Mouse (Mus musculus) 3134 (cell line): ENCODE data around the gene Pnmal2.

Experiments used
- DNase-seq: peaks from one replicate; pipeline ENCODE4 v3.0.0-alpha.2; 2011; ENCODE audit warnings: low spot score; ENCODE audit not compliant: insufficient read length; ENCODE audit errors: extremely low read depth

Gene Pnmal2

DNA sequence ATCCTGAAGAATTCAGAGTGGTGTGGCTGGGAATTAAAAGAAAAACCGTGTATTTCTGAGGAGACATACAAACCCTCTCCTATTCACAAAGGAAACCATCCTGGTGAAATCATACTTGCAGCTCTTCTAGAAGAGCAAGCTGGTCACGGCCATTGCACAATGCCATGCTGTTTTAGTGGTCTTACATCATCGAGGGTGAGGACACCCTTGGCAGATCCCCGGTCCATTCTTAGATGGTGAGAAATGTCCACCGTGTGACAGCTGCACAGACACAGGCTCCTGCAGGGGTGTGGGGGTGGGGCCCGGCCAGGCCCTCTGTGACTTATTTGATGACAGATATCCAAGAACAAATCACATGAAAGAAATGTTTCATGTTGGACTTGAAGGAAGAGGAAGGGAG, 29.5 kb downstream of the Pnmal2 start:
- peak; percentile 71 for DNase-seq

DNA sequence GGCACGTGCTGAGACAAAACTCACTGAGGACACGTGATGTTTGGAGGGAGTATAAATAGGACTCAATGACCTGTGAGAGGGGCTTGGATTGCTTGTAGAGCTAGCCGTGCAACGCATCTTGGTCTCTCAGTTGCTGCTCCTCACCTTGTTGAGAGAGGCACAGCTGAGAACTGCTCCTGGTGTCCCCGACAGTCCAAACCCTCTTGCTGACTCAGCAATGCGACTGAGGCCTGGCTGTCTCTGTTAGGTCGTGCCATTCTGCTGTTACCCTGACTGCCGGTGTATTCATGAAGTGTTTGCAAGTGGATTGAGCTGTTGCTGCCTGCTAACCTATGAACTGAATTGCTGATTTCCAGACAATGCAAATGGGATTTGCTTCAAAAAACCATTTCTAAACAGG, 31.8 kb downstream of the Pnmal2 start:
- DNase-seq, result no peak

DNA sequence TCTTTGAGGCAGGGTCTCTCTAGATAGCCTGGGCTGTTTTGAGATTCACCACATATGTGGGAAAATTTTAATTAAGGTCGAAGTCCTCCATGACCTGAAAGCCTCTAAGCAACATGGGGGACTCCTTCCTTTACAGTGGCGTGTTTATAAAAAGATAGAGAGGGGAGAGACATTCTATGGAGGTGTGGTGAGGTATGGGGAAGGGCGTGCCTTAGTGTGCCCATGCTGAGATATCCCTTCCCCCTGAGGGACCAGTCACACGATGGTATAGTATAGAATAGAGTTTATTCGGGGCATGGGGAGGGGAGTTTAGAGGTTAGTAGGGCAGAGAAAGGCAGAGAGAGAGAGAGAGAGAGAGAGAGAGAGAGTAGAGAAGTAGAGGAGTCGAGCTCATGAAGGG, 33.7 kb downstream of the Pnmal2 start:
- no peak for DNase-seq

DNA sequence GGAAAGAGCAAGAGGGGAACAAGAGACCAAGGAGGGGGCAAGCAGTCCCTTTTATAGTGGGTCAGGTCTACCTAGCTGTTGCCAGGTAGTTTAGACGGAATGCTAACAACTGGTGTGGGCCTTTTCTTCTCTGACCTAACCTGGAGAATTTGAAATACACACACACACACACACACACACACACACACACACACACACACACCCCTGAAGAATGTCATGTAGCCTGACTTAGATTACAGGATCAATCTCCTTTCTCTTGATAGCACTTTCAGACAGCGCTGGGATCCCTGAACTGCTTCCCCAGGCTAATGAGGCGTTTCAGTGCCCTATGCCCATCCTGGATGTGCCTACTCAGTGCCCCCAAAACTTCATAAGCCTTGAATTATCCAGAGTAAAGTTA, 34.1 kb downstream of the Pnmal2 start:
- DNase-seq, result no peak

DNA sequence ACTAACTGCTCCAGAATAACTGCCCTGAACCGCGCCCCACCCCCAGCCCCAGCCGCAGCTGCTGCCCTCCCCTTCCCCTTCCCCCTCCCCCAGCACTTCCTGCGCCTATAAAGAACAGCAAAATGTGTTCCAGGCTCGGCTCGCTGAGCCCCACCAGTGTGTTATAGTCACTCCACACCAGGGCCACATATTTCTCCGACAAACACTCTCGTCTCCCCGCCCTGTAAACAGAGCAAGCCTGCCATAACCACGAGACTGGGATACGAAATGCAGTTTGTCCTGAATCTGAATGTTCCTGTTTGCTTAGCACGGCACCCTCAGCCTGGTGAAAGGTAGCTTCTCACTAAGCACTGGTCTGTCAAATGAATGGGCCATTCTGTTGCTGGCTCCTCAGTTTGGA, 35.9 kb downstream of the Pnmal2 start:
- DNase-seq, result peak; percentile 41

DNA sequence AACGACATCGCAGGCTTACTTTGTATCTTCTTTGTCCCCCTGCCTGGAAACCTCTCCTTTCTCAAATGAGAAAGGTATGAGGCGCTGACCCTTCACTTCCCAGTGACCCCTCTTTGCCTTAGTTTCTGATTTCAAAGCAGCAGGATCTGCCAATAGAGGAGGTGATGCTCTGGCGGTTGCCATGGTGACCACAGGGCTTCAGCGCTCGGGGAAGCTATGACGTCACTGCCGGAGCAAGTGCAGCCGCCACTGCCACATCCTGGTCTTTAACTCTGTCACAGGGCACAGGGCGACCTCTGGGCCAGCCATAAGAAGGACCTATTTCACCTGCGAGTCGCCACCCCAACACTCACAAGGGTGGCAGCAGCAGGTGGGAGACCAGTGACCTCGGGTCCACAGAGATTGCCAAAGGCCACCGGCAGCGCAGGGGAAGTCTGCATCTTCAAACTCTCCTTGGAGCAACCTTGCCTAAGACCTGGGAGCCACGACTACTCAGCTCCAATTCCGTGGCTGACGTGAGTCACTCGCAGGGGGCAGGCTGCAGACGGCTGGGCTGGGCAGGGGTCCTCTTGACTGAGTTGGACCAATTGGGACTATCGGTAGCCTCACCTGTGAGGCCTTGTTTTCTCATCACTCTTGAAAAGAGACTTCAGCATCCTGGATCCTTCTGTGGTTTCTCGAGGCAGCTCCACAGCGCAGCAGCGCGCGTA, 38.5 kb downstream of the Pnmal2 start, which contains the start of gene Gm42372:
Gene Gm42372 (plus strand): TSS at position 228 of the 710 bp plus-strand sequence.
- DNase-seq, result no peak

DNA sequence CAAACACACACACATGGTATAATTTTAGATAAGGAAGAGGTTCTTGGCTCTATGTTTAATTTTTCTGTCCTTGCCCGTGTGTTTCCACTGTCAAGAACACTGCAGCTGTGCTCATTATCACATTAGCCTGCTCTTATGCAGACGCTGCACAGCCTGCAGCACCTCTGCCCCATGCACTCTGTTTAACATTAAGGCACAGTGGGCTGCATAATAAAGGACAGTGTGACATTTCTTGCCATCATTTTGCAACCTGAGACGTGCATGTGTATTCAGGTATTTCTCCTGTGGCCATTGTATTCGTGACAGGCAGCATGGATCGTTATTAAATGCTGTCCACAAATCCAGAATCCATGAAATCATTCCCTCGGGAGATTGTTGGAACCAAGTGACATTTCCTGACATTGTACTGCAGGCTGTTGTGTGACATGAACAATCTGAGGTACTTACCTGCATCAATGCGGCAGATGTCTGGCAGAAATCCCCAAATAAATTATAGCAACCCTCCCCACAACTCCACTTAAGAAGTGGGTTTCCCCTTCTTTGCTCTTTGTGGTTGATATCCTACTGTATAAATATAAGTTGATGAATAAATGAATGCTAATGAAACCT, 43.2 kb downstream of the Pnmal2 start:
- no peak for DNase-seq

DNA sequence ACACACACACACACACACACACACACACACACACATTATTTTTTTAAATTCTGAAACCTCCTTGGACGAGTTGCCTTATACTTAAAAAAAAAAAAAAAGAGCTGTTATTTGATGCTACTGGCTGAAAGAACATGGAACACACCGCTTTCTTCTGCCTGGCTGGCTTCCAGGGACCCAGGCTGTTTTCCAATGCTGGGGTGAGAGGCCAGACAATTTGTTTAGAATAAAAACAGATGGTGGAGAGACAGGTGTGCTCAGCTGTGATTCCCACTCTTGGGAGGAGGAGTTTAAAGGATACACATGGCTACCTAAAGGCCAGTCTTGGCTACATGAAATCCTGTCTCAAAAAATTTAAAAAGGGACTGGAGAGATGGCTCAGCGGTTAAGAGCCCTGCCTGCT, 43.9 kb downstream of the Pnmal2 start:
- no peak for DNase-seq

DNA sequence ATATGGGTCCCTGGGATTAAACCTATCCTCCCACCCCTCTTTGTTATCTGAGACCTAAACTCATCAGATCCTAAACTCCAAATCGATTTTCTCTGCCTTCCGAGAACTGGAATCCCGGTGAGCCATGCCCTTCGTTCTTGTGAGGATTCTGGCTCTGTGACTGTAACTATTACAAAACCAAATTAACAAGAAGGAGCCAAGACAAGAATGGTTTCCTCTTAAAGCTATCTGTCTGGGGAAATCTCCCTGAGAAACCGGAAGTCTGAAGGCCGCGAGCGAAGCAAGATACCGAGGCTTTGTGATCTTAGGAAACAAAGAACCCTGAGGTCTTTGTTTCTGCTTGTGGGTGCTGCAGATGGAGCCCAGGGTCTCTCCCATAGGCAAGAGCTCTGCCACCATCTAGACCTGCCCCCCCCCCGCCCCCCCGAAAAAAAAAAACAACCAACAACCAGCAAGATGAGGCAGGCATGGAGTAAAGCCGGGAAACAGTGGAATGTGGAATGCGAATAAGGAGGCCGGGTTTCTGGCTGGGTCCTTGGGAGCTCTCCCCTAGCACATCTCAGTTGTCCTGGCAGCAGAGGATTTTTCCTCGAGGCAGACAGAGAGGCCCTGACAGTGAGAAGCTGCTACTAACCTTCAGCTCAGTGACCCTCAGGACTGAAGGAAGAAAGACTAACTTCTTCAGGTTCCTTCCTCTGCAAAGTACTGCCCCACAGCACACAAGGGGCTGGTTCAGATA, 45.7 kb downstream of the Pnmal2 start:
- DNase-seq, result no peak

DNA sequence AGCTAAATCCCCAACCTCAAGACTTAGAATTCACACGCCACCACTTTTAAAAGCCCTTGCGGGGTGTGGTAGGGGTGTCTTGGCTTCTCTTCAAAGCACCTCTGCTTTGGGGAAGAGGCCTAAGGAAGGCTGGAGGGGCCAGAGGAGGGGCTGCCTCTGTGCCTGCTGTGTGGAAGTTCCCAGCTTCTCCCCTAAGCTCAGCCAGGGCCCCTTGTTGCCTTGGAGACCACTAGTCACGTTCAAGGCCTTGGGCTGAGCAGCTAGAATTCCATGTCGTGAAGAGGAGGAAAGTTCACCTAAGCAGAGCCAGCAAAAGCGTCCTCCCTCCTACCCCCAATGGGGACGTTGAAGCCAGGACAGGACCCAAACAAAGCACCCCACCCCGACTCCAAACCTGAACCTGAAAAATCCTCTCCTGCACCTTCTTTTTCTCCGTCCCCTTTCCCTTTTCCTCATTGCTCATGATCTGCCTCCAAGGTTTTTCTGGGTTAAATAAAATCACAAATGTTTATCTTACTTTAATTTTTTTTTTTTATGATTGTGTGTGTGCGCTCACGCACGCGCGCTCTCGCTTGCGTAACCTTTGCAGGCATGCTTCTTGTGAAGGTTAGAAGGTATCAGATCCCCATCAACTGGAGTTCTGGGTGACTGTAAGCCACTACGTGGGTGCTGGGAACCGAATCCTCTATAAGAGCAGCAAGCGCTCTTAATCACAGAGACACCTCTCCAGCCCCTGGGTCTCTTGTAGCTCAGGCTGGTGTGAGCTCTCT, 47.4 kb downstream of the Pnmal2 start:
- DNase-seq, result no peak

DNA sequence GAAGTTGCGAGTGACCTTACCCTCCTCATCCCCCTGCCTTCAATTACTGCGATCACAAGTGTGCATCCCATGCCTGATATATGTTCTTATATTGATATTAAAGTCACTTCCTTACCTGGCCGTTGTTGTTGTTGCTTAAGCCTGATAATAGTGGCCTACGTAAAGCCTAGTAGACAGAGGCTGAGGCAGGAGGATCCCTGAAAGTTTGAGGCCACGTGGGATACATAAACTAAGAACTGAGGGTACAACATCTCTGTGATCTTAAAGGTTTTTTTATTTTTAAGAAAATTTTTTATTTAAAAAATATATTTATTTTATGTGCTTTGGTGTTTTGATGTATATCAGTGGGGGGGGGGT, 47.9 kb downstream of the Pnmal2 start, which contains the start of gene Ccdc8:
Gene Ccdc8 (plus strand): TSS at position 258 of the 357 bp plus-strand sequence.
- no peak for DNase-seq

DNA sequence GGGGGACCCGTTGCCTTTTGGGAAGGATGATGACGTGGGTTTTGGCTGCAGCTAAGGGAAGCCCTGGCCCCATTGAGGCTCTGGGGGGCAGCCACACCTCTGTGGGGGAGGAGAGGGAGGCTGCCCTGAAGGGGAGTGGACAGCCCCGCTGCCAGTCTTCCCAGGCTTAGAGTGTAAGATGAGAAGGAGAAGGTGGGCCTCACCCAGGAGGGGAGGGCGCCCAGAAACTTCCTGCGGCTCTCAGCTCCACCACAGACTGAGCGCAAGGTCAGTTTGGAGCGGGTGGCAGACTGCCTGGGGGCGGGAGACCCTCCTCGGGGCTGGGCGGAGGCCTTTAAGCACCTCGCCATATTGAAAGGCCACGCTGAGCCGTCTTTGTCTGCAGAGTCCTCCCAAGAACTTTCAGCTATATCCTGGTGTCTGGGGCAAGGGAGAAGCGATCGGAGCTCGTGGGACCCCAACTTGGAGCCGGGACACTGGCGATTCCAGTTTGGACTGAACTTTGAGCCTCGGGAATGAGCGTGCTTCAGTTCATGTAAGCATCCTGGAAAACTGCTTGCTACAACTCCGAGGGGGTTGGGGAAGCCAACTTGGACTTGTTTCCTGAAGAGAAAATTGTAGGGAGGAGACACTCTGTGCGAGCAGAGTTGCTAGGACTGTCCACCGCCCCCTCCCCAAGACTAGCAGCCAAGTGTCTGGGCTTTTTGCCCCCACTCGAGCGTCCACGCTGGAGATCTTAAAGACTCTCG, 49.3 kb downstream of the Pnmal2 start:
- DNase-seq, result no peak

DNA sequence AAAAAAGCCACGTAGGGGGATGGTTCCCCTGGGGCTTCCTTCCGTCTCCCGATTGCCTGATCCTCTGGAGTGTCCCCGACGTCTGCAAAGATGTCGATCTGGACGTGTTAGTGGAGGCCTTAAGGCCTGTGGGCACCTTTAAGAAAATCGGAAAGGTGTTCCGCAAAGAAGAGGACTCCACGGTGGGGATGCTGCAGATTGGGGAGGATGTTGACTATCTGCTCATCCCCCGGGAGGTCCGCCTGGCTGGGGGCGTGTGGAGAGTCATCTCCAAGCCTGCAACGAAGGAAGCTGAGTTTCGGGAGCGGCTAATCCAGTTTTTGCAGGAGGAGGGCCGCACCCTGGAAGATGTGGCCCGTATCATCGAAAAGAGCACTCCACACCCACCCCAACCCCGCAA, 49.9 kb downstream of the Pnmal2 start:
- DNase-seq, result no peak

DNA sequence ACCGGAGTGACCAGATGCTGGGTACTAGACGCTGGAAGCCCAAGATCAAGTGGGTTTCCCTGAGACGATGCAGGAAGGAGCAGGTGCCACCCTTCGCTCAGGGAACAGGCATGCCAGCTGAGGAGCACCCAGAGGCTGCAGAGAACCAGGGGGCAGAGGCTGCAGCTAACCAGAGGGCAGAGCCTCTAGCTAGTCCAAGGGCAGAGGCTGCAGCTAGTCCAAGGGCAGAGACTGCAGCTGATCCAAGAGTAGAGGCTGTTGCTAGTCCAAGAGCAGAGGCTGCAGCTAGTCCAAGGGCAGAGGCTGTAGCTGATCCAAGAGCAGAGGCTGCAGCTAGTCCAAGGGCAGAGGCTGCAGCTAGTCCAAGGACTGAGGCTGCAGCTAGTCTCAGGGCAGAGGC, 50.9 kb downstream of the Pnmal2 start:
- no peak for DNase-seq
